Mouse (Mus musculus) hematopoietic multipotent progenitor cell, adult 10-12 weeks (in vitro differentiated cells): ENCODE data around the gene Kif1c. TPM values are rescaled to one million over a fixed set of nuclear protein-coding genes. Genes with fewer than 3 reads are reported as not detected.

Source experiments
- polyA plus RNA-seq: library from polyadenylated mRNA; stranded (reverse); fragments of >175 nt; gene quantifications from 2 replicates; pipeline ENCODE4 v1.2.3, GENCODE M21; 2012; ENCODE audit warnings: low replicate concordance

Gene Kif1c
- polyA plus RNA-seq = 37.7 and 84.2 TPM in 2 replicates

DNA sequence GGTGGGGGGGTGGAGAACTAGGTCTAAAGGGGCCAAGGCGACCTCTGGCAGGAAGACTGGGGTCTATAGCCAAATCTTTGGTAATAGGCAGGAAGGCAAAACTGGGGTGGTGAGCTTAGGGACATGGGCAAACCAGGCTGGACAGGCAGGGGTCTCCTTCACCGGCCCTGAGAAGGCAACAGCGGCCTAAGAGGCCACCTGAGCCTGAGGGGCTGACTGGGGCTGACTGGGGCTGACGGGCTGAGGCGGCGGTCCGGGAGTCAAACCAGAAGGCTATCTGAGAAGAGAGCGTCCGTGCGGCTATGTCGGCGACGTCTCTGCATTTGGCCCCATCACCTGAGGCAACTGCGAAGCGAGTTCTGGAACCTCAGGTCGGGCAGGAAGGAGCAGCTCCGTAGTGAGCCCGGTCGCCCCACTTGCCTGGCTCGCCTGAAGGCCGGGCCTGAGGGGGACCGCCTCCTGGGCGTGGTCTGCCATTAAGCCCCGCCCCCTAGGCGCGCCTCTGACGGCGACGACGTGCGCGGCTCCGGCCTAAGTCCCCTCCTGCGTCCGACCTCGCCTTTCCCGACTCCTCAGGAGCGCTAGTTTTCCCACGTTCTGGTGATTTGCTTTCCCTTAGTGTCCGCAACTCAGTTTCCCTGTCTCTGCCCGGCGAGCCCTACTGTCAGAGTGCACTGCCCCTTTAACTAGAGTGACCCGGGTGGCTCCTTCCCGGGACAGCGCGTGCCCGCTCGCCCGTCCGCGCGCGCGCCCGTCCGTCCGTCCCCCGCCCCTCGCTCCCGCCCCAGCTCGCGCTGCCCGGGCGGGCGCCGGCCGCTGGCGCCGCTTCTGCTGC lies at the start of gene Kif1c, which contains the start of gene Inca1:
Gene Kif1c, plus strand, starts transcription at position 827 of the 835 bp plus-strand sequence.
Gene Inca1, minus strand, starts transcription at position 434 of the 835 bp plus-strand sequence.

DNA sequence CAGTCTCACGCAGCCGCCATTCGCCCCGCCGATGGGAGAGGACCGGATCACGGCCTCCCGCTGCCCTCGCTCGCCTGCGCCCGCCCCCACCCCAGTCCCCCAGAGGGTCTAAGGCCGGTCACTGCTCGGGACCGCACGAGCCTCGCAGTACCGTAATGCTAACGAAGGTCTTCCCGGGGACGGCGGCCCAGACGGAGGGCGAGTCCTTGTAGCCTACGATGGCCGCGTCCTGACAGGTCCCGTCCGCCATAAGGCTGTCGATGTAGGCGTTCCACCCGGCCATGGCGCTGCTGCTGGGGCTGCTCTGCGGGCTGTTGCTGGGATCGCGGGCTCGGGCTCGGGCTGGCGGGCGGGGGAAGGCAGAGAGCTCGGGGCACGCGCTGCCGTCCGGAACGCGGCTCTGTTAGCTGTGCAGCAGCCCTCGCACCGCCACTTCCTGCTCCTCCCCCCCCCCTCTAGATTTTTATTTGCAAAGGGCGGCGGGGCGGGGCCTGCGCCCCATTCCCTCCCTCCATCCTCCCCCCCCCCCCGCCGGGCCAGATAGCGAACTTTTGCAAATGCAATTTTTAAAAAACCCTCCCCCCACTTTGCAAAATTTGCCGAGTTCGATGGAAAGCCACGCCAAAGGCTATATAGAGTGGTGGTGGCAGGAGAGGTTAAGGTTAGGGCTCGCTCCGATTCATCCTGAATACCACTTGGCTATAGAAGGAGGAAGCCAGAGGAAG lies 46.0 kb upstream of the Kif1c start, which contains the start of gene Pfn1:
Gene Pfn1, minus strand, starts transcription at position 447 of the 725 bp plus-strand sequence.

DNA sequence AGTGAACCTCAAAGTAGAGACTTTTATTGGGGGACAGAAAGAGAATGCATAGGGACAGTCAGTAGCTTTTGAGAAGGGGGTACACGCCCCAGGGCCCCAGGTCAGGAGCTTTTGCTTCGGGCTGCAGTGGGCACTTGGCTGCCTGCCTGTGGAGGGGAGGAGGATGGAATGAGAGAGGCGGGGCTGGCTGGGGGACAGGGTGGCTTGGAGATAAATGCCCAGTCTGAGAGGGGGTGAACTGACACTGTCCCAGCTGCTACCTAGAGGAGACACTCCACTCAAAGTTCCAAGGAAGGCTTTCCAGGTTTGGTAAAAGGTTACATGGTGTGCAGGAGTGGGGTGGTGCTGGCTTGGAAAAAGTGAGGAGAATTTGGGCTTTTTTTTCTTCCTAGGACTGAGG lies 43.4 kb upstream of the Kif1c start, which contains the start of gene Eno3:
Gene Eno3, plus strand, starts transcription at position 239 of the 400 bp plus-strand sequence.

DNA sequence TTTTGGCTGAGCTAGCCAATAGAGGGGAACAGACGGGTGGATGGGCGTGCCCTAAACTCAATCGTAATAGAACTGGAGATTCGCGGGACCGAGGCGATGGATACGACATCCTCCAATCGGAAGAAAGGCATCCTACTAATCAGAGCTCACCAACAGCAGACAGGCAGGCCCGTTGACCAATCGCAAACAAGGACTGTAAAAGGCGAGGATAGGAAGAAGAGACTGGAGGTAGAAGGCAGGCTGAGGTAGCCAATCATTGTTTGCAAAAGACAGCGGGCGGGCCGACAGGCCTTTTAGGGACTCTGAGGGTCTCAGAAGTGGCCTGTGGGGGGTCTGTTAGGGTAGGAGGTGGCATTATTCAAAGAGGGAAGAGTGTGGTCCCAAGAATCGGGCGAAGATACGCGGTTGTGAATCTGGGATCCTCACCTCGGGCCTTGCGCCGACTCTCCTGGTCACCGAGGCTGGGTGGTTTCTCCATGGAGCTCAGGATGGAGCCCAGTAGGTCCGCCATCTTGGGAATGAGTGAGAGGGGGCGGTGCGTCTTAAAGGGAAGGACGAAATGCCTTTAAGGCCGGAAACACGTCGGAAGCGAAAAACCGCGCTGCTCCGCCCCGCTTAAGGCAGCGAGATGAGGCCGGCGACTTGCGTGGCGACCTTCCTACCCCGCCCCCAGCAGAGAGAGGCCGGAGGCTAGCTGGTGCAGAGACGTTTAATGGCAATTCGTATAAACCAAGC lies 31.4 kb upstream of the Kif1c start, which contains the start of gene Spag7:
Gene Spag7, minus strand, starts transcription at position 646 of the 735 bp plus-strand sequence.

DNA sequence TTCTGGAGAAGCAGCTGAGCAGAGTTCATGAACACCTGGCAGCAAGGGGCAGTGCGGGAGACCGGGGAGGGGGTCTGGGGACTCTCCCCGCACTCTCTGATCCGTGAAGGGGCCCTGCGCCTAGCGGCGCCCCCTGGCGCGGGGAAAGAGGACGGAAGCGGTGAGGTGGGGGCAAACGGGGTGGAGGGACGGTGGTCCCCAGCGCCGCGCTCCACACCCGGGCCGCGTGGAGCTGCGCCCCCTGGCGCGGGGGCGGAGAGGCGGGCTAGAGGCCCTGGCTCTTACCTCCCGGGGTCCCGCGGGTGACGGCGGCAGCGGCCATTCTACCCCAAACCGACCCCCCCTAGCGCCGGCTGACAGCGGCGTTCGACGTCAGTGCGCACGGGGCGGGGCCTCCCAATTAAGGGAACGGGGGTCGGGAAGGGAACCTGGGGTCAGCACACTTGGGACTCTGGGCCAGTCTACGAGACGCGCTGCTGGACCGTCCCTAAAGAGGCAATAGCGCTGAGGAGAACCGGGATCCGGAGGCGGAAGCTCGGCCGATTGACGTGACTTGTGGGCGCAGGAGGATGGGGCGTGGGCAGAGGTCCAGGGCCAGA lies 12.6 kb upstream of the Kif1c start, which contains the start of gene Camta2:
Gene Camta2, minus strand, starts transcription at position 505 of the 599 bp plus-strand sequence.

DNA sequence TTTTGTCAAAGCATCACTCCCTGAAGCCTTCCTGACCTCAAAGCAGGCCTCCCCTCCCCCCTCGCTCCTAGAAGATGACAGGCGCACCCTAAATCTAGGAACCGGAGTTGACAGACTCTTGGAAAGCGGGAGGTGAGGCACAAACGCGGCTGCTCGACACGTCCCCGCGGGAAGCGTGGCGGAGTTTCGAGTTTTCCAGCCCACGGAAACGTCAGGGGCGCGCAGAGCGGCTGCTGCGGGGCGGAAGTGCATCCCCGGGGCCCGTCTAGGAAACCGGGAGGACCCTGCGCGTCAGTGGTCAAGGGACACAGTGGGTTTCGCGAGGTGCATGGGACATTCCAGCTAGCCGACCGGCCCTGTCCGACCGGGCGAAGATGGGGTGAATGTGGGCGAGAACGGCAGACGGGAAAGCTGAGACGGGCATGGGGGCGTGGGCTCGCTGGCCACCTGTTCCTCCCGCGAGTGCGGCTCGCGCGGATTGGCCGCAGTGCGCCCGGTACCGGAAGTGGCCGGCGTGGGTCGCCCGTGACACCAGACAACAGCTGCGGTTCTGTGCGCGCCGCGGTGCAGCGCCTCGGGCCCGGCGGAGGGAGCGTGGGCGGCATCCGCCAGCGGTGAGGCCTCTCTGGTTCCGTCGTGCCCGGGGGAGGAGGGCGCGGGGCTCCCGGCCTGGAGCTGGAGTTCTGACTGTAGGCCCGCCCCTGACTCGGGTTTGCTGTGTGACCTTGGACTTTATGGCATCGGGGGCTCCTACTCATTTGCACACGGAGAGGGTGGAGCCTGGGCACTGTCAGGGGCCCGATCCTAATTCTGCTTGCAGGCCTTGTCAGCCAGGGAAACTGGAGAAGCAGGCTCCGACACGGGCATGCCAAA lies 63.8 kb downstream of the Kif1c start, which contains the start of gene Zfp3:
Gene Zfp3, plus strand, starts transcription at position 274 of the 873 bp plus-strand sequence.

Other genes with a start within 250 kb of the Kif1c start
- gene Med11, start 248.6 kb upstream of the Kif1c start, polyA plus RNA-seq = 13.9 and 47.2 TPM in 2 replicates
- gene Zmynd15, start 241.1 kb upstream of the Kif1c start, polyA plus RNA-seq = 2.2 and 3.7 TPM in 2 replicates
- 5.5 and 6.1 TPM in 2 replicates for gene Cxcl16, start 240.6 kb upstream of the Kif1c start, polyA plus RNA-seq
- 0.40 and 1.2 TPM in 2 replicates for gene Tm4sf5, start 195.3 kb upstream of the Kif1c start, polyA plus RNA-seq
- gene Vmo1, start 185.9 kb upstream of the Kif1c start, polyA plus RNA-seq = not detected in 2 replicates
- gene Gltpd2, start 181.4 kb upstream of the Kif1c start, polyA plus RNA-seq = not detected in 2 replicates
- 57.2 and 129 TPM in 2 replicates for gene Psmb6, start 175.2 kb upstream of the Kif1c start, polyA plus RNA-seq
- gene Gm40193, start 167.6 kb upstream of the Kif1c start, polyA plus RNA-seq = not detected in 2 replicates
- 2.8 and 4.8 TPM in 2 replicates for gene Pld2, start 160.5 kb upstream of the Kif1c start, polyA plus RNA-seq
- gene Mink1, start 137.7 kb upstream of the Kif1c start, polyA plus RNA-seq = 149 and 293 TPM in 2 replicates
- not detected in 2 replicates for gene 4930544D05Rik, start 84.7 kb upstream of the Kif1c start, polyA plus RNA-seq
- gene Chrne, start 81.3 kb upstream of the Kif1c start, polyA plus RNA-seq = 0.98 and 1.9 TPM in 2 replicates
- 0.47 and 1.1 TPM in 2 replicates for gene Gp1ba, start 61.4 kb upstream of the Kif1c start, polyA plus RNA-seq
- 97.5 and 293 TPM in 2 replicates for gene Rnf167, start 53.3 kb upstream of the Kif1c start, polyA plus RNA-seq
- 60.4 and 82.0 TPM in 2 replicates for gene Slc25a11, start 53.1 kb upstream of the Kif1c start, polyA plus RNA-seq
- 4,148 and 9,034 TPM in 2 replicates for gene Pfn1, start 45.9 kb upstream of the Kif1c start, polyA plus RNA-seq
- 15.7 and 25.1 TPM in 2 replicates for gene Eno3, start 43.3 kb upstream of the Kif1c start, polyA plus RNA-seq
- gene Spag7, start 31.1 kb upstream of the Kif1c start, polyA plus RNA-seq = 87.8 and 103 TPM in 2 replicates
- 59.8 and 107 TPM in 2 replicates for gene Camta2, start 12.4 kb upstream of the Kif1c start, polyA plus RNA-seq
- gene Inca1, start 393 bp upstream of the Kif1c start, polyA plus RNA-seq = 0.36 and 0.41 TPM in 2 replicates
- 3.1 and 3.2 TPM in 2 replicates for gene Zfp3, start 63.7 kb downstream of the Kif1c start, polyA plus RNA-seq
- gene Scimp, start 112.0 kb downstream of the Kif1c start, polyA plus RNA-seq = 4.7 and 5.1 TPM in 2 replicates
- gene Rabep1, start 144.2 kb downstream of the Kif1c start, polyA plus RNA-seq = 15.9 and 45.8 TPM in 2 replicates